Mouse (Mus musculus) heart, postnatal 0 days (tissue): ENCODE measurements at regions not wholly inside any gene's neighbourhood (a gene's known extent, or its start where the extent isn't known, plus 50 kb on each side); places are given as distances from the start of the nearest gene placed in this dataset.

Source experiments
- ATAC-seq: fragments of 200-750 bp; cut with Nextera tagmentation; 2 replicates; pipeline ENCODE4 v1.8.0; 2017; ENCODE audit warnings: low read depth, moderate number of reproducible peaks, moderate library complexity; ENCODE audit not compliant: insufficient read depth
- DNase-seq: peaks from one replicate; pipeline ENCODE4 v3.0.0-alpha.2; 2016; ENCODE audit warnings: low spot score
- H3K27ac ChIP-seq: fragments of 300-500 bp; sonication (generic); 2 replicates; pipeline ENCODE4 v1.5.1; 2014; ENCODE audit warnings: low read depth, mild to moderate bottlenecking
- H3K27me3 ChIP-seq: fragments of 300-500 bp; sonication (generic); 2 replicates; pipeline ENCODE4 v1.6.1; 2014; ENCODE audit warnings: low read length, mixed read lengths; ENCODE audit not compliant: control insufficient read depth, insufficient read depth
- H3K36me3 ChIP-seq: fragments of 300-500 bp; sonication (generic); replicated peaks from 2 replicates; pipeline ENCODE4 v1.6.1; 2014; ENCODE audit warnings: low read length, mixed read lengths; ENCODE audit not compliant: control insufficient read depth, insufficient read depth
- H3K4me1 ChIP-seq: fragments of 300-500 bp; sonication (generic); 2 replicates; pipeline ENCODE4 v1.6.1; 2014; ENCODE audit warnings: antibody characterized with exemption; ENCODE audit not compliant: control insufficient read depth, insufficient read depth
- H3K4me2 ChIP-seq: fragments of 300-500 bp; sonication (generic); 2 replicates; pipeline ENCODE4 v1.6.1; 2014; ENCODE audit warnings: low read depth, mild to moderate bottlenecking, low read length, moderate library complexity
- H3K4me3 ChIP-seq: fragments of 300-500 bp; sonication (generic); 2 replicates; pipeline ENCODE4 v1.5.1; 2014; ENCODE audit warnings: low read depth, low read length
- H3K9ac ChIP-seq: fragments of 300-500 bp; sonication (generic); replicated peaks from 2 replicates; pipeline ENCODE4 v1.6.1; 2014; ENCODE audit warnings: low read depth, low read length, mixed read lengths
- H3K9me3 ChIP-seq: fragments of 300-500 bp; sonication (generic); replicated peaks from 2 replicates; pipeline ENCODE4 v1.6.1; 2016; ENCODE audit warnings: low read length; ENCODE audit not compliant: control insufficient read depth
- CTCF ChIP-seq: IDR thresholded peaks from 2 replicates; pipeline ENCODE4 v1.5.1; 2016; ENCODE audit warnings: antibody characterized with exemption, control low read depth, low read depth
- EP300 ChIP-seq: IDR thresholded peaks from 2 replicates; pipeline ENCODE4 v1.6.1; 2016; ENCODE audit warnings: antibody characterized with exemption, low read depth
- WGBS: fragments of 180-500 bp; shearing (Covaris S2); extraction: QIAGEN DNeasy Blood & Tissue Kit; methylation state at CpG from one replicate; pipeline ENCODE4 v1.1.7; 2014; 5-methylcytosine and 5-hydroxymethylcytosine counted together

DNA sequence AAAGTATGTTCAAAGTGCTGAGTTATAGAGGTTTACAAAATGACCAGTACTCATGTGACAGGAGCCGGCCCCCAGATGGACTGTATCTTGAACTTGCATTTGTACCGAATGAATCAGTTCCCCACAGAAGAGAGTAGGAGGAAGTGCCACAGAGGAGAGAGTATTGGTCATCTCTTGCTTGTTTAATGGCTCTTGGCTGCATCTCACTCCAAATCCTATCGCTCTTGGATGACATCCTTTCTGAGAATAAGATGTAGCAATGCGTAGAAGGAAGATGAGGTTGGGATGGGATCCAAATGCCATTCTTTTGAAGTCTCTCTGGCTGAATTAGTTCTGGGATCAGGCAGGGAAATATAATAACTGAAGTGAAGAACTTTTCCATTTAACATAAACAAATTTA is 55.2 kb upstream of the Bmper start:
- no peak overlapping the region for H3K4me3 ChIP-seq
- no peak overlapping the region for H3K4me2 ChIP-seq
- no peaks in the 10 kb centered on the region for H3K4me1 ChIP-seq
- DNase-seq (no peak), ATAC-seq (no peak)
- H3K27ac ChIP-seq: no peak overlapping the region
- no peaks in the 10 kb centered on the region for H3K36me3 ChIP-seq
- WGBS: 64% methylated on average over 4 of the region's 4 CpGs
- H3K27me3 ChIP-seq: no peaks in the 10 kb centered on the region
- TF ChIP-seq EP300 (no peak), CTCF (no peak)
- no peaks in the 10 kb centered on the region for H3K9me3 ChIP-seq
- H3K9ac ChIP-seq: no peak overlapping the region

DNA sequence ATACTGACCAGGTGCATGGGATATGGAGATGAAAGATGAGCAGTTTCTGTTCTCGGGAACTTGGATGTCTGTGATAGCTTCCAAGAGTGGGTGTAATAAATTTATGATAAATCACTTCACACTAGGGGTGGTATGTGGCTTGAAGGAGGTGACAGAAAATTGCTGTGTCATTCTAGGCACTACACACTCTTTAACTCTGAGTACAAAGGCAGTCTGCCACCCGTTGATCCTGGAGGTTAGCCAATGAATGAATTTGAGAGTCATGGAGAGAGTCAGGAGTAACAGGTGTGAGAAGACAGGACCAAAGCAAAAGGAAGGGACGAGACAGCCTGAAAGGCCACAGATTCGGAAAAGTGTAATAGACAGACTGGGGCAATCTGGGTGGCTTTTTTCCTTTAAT is 54.7 kb upstream of the Bmper start:
- Histone ChIP-seq H3K27ac (no peak overlapping the region), H3K4me2 (no peak overlapping the region), H3K9ac (no peak overlapping the region), H3K36me3 (no peaks in the 10 kb centered on the region), H3K9me3 (no peaks in the 10 kb centered on the region), H3K4me3 (no peak overlapping the region), H3K27me3 (no peaks in the 10 kb centered on the region), H3K4me1 (no peaks in the 10 kb centered on the region)
- TF ChIP-seq CTCF: no peak
- TF ChIP-seq EP300: no peak
- whole genome bisulfite sequencing: 32% methylated on average over 4 of the region's 4 CpGs
- ATAC-seq (no peak), DNase-seq (no peak)

DNA sequence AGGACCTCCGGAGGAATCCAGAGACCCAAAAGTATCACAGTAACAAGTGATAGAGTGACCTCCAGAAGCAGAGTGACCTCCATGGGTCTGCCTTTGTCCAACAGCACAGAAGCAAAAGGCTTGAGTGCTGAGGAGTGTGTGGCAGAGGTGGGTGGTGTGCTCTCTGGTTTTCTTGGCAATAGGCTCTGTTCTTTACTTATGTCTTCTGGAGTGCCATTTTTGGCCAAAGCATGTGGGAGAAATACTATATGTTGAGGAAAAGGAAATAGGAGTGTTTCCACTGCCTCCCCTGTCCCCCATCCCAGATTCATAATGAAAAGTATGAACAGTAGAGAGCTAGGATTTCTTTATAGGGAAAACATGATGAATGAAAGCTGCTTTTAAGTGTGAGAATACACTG is 51.5 kb upstream of the Bmper start:
- Histone ChIP-seq H3K27me3 (no peaks in the 10 kb centered on the region), H3K4me3 (no peak overlapping the region), H3K27ac (no peak overlapping the region), H3K9ac (no peak overlapping the region), H3K4me2 (no peak overlapping the region), H3K4me1 (no peaks in the 10 kb centered on the region), H3K36me3 (no peaks in the 10 kb centered on the region), H3K9me3 (no peaks in the 10 kb centered on the region)
- 64% methylated on average over 1 of the region's 1 CpGs for WGBS
- TF ChIP-seq EP300 (no peak), CTCF (no peak)
- DNase-seq (no peak), ATAC-seq (no peak)
